Mouse (Mus musculus): Measurements from ENCODE around the gene Ccdc33.

Ccdc33 gene

DNA sequence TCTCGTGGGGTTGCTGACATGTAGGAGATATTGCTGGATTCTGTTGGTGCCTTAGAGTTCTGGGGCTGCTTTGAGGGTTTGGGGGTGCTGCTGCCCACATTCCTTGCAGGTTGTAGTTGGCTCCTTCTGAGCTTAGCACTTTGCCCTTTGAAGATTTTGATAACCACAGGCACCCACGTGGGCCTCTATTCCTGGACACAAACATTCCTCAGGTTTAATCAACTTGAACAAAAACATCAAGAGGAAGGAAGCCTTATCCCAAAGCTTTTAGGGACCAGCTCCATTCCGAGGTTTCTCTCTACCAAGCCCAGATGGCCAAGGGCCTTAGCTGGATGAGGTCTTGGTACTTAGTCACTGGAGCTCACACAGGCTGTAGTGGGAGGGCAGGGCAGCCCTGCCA is 12.3 kb upstream of the Ccdc33 start:
- DNase-seq (ENCODE audit: inconsistent age in 2 of 2, low spot score in 1 of 2), result no peak

DNA sequence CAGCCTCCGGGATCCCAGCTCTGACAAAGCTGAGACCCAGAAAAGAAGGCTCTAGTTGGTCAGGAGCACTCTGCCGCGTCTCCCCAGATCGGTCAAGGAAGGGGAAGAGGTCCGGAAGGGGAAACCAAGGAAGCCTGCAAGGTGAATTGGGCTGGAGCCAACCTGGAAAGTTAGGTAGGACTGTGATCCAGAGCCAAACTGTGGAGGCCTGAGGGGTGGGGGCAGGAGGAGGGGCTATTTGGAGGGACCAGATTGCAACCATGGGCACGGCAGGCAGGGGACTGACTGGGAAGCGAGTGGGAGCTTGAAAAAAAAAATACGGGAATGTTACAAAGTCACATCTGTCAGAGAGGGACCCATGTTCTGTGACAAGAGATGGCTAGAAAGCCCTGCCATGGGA is 10.9 kb upstream of the Ccdc33 start:
- no peak for DNase-seq (ENCODE audit: inconsistent age in 2 of 2, low spot score in 1 of 2)

DNA sequence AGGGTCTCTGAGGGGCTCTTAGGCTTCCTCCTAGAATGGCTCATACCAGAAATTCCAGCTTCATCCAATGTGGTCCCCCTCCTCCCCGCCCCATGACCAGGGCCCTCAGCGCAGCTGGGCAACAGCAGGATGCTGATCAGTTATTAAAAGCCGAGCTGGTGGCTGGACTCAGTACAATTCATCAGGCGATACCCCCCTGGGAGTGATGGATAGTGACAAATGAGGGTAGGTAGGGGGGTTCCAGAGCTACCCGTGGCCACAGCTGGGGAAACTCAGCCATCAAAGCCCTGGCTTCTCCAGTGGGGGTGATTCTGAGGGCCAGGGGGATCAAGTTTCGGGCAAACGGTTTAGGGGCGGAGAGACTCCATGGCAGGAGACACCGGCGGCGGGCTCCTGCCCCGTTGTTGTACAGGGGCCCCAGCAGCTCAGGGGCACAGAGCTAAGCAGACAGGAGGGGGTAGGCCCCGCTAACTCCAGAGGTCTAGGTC is 10.3 kb upstream of the Ccdc33 start:
- no peak for DNase-seq (ENCODE audit: inconsistent age in 2 of 2, low spot score in 1 of 2)

DNA sequence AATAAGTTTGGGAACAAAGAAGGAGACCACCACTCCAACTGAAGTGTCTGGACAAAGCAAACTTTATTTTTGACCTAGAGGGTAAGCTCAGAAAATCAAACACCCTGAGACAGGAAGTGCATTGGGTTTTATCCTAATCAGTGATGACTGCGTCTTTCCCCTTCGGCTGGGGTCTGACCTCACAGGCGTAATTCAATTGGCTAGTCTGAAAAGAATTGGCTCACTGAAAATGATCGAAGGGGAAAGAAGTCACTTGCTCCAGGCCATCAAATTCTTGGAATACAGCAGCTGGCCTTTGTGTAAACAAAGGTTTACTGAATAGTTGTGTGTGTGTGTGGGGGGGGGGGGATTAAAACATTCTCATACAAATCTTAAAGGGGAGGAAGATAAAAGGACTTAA is 7.2 kb upstream of the Ccdc33 start:
- DNase-seq (ENCODE audit: inconsistent age in 2 of 2, low spot score in 1 of 2), result no peak

DNA sequence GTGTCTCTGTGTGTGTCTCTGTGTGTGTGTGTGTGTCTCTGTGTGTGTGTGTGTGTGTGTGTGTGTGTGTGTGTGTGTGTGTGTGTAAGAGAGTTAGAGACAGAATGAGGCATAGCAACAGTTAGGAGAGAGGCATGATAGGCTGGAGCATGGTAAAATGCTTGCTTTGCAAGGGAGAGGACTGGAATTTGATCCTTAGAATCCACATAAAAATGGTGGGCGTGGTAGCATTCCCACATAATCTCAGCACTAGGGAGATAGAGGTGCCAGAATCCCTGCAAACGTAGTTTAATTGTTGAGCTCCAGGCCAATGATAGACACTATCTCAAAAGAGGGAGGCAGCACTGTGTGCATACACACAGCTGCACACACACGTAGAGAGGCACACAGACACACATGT is 6.5 kb upstream of the Ccdc33 start:
- no peak for DNase-seq (ENCODE audit: inconsistent age in 2 of 2, low spot score in 1 of 2)

DNA sequence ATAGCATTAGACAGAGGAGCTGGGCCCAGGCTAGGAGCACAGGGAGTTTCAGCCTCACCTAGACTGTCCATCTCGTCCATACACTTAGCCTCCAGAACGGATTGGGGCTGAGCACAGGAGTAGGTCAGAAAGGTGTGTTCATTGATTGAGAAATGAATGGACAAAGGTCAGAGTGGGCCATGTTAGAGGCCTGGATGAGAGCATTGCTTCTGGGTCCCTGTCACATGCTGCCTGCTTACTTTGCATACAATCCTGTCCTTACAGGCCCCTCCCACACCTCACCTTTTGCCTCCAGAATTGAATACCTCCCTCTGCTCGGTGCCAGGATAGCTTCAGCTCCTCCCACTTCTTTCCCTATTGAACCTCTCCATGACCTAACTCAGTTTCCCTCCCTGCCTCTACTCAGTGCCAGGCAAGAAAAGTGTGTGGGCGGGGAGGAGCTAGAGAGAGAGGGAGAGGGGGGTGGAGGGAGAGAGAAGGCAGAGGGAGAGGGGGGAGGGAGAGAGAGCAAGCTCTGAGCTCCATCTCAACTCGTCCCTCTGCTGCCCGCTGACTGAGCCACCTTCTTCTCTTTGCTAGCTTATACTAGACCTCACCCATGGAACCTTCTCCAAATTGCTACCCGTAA is 2.5 kb downstream of the Ccdc33 start:
- no peak for DNase-seq (ENCODE audit: inconsistent age in 2 of 2, low spot score in 1 of 2)

DNA sequence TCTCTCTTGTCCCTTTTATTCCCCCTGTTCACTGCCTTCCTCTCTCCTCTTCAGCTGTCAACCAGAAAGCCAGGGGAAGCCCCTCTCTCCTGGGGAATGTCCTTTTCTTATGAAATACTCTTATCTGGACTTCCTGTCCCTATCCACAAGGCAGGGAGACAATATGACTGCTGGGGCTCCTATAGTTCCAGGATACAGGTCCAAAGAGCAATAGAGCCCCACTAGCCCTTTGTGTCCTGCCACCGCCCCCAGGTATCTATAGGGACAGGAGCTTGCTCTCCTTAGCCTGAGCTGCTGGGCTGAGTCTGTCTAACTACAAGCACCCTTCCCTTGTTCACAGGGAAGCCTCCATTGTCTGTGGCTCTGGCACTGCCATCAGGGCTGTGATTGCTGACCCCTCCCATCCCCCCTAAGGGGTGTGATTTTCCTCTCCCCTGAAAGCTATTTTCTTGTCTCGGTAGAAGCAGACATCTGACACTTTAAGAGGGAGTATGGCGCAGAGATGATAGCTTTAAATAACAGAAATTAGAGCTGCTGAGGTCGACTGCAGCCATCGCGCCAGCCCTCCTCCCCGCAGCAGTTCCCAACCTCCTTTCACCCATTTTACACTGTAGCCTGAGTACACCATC is 3.2 kb downstream of the Ccdc33 start:
- DNase-seq (ENCODE audit: inconsistent age in 2 of 2, low spot score in 1 of 2), result no peak

DNA sequence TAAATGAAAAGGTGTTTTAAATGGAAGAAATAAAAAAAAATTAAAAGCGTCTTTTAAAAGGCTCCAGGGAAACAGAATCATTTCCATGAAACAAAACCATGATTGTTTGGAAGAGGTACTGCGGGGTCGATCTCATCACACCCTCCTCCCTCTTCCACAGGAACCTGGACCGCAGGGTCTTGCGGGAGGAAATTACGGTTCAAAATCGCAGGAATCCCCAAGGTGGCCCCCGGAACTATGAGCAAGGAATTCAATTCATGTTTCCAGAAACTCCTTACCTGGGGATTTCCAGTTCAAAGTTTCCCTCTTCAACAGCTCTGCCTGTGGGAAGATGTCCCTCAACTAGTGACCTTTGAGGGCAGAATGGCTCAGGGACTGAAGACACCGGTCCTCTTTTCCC is 4.6 kb downstream of the Ccdc33 start:
- DNase-seq (ENCODE audit: inconsistent age in 2 of 2, low spot score in 1 of 2), result no peak

DNA sequence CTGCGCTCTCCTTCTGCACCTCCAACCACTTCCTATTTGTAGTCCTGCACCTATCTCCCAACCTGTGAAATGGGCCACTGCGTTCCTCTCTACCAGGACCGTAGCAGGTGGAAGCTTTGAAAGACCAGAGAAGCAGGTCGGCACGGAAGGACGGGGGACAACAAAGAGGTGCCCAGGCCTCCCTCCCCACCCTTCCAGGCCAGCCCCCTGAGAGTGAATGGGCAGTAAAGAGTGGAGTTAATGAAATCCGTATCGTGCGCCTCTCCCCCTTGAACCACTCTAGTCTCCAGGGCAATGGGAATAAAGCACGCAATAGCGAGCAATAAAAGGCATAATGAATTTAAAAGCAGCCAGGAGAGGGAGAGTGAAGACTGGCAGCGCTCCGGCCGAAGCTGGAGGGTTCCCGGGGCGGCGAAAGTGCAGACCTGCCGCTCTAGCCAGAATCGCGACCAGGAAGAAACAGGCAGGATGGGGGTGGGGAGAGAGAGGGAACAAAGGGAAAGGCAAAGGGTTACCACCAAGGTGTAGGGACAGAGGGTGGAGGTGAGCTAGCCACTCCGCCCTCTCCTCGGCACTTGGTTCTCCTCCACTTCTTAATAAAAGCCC is 5.2 kb downstream of the Ccdc33 start:
- DNase-seq (ENCODE audit: inconsistent age in 2 of 2, low spot score in 1 of 2), result no peak

DNA sequence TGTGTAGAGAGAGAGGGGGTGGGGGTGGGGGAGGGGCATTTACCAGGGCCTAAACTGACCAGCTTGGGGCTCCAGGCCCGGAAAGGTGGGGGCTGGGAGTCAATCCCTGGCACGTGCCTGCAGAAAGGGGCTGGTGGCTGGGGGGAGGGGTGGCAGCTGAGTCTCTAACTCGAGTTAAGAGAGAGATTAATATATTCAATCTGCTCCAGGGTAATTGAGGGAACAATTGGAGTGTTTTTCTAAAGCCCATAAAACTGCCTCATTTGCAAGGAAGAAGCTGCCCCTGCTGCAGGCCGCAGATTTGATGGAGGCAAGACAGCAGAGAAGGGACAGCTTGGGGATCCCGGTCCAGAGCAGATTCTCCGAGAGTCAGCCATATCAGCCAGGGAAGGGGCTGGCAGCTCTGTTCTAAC is 5.8 kb downstream of the Ccdc33 start:
- no peak for DNase-seq (ENCODE audit: inconsistent age in 2 of 2, low spot score in 1 of 2)

DNA sequence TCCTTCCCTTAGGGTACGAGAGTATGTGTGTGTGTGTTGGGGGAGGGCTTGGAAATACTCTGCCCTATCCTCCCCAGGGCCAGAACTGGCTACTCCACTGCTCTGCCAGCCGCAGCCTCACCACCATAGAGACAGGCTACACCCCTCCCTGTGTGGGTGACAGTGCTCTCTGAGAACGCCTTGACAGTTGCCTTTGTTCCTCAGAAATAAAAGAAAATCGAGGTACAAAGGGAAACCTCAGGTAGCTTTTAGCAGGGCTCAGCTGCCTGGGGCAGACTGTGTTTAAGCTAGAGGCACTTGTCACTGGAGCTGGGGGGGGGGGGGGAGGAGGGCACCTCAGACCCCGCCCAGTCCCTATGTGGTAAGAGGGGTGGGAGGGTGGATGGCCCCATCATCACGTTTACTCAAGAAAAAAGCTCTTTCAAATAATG is 6.3 kb downstream of the Ccdc33 start:
- no peak for DNase-seq (ENCODE audit: inconsistent age in 2 of 2, low spot score in 1 of 2)

DNA sequence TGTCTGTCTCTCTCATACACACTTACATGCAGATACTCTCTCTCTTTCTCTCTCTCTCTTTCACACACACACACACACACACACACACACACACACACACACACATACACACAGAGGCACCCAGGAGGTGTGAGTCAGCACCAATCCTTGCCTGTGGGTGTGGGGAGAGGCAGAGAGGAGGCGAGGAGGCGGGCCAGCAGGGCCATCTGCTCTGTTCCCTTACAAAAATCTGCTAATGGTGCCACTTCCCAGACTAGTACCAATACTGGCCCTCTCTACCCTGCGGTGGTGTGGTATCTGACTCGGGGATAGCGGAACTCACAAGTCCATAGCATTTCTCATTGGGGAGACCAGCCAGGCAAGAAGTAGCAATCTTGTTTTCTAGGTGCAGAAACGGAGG is 7.2 kb downstream of the Ccdc33 start:
- DNase-seq (ENCODE audit: inconsistent age in 2 of 2, low spot score in 1 of 2), result peak; percentile 32 to 76

DNA sequence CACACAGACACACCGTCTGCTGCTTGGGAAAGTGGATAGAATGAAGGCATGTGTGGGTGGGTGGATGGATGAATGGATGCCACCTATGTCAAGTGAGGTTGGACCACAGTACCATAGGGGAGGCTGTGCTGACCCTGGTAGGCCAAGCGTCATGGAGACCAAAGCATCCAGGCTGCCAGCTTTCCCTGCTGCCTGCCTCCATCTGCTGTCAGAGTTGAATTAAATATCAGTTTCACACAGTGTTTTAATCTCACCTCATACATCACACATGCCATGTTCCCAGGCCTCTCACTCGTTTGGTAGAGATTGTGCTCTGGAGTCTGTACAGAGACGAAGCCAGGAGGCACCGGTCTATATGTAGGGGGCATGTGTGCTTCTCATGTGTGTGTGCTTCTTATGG is 7.8 kb downstream of the Ccdc33 start:
- no peak for DNase-seq (ENCODE audit: inconsistent age in 2 of 2, low spot score in 1 of 2)

DNA sequence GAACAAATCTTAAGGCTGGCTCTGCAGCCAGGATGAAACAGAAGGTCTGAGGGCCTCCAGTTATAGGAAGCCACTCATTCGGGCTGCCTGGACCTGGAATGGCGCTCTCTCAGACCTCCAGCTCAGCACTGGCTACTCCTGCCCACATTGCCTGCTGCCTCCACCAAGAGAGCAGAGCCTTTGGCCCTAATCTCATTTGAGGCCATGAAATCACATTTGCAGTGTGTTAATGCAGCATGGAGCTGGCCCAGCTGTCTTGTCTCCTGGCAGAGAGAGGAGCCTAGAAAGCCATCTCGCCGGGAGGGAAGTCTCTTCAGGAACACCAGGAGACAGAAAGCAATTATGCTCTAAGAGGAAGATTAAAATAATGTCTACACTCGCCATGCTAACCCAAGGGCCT is 11.1 kb downstream of the Ccdc33 start:
- DNase-seq (ENCODE audit: inconsistent age in 2 of 2, low spot score in 1 of 2), result peak; percentile 22 to 43

DNA sequence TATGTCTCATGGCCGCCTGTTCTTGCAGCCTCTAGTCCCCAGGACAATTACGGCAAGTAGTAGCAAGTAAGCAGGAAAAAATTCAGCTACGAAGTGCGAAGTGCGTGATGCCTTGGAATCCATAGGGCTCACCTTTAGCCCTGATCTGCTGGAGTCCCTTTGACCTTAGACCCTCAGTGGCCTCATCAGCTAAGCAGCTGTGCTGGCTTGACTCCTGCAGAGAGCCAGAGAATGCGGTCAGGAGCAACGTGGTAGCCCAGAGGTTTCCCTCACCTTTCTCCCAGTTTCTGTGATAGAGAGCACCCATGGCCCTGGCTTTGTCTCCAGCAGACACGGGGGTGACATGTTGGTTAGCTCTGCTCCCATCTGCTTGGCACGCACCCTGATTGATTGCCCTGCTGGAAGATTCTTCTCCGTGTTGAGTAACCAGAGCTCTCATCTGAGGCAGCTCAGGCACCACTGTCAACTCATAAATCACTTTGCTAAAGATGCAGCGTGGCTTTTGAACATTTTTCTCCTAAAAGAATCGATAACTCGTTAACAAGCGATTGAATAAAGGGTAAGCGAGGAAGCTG is 12.9 kb downstream of the Ccdc33 start:
- peak; percentile 45 to 79 for DNase-seq (ENCODE audit: inconsistent age in 2 of 2, low spot score in 1 of 2)

DNA sequence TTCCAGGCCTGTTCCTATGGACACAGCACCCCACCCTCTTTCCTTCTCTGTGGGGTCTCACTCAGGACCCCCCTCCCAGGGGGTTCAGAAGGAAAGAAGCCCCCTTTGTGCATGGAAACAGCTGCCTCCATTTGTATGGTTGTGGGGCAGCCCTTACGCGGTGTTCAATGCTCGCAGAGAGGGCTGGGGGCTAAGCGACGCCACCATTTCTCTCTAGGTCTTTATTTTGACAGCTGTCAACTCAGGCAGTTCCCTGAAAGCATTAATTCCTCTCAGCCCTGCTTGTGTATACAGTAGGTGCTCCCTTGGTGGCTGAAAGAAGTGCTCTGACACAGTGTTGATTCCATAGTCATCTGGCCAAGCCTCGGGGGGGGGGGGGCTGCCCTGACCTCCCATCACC is 15.0 kb downstream of the Ccdc33 start:
- no peak for DNase-seq (ENCODE audit: inconsistent age in 2 of 2, low spot score in 1 of 2)

DNA sequence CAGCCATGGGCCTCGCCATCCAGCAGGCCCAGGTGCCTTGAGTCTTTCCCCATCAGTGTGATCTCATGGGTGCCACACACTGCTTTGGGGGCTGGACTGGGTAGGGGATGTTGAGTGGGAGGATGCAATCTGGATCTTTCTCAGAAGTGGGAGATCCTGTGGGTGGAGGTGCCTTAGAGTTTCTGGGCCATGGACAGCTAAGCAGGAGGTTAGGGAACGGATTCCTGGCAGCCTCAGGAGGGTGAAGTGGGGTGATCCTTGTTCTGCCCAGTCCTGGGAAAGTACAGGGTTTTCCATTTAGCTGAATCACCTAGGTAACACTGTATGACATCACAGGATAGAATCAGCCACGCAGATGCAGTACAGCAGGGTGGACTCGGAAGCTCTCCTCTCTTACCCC is 16.6 kb downstream of the Ccdc33 start:
- no peak for DNase-seq (ENCODE audit: inconsistent age in 2 of 2, low spot score in 1 of 2)

DNA sequence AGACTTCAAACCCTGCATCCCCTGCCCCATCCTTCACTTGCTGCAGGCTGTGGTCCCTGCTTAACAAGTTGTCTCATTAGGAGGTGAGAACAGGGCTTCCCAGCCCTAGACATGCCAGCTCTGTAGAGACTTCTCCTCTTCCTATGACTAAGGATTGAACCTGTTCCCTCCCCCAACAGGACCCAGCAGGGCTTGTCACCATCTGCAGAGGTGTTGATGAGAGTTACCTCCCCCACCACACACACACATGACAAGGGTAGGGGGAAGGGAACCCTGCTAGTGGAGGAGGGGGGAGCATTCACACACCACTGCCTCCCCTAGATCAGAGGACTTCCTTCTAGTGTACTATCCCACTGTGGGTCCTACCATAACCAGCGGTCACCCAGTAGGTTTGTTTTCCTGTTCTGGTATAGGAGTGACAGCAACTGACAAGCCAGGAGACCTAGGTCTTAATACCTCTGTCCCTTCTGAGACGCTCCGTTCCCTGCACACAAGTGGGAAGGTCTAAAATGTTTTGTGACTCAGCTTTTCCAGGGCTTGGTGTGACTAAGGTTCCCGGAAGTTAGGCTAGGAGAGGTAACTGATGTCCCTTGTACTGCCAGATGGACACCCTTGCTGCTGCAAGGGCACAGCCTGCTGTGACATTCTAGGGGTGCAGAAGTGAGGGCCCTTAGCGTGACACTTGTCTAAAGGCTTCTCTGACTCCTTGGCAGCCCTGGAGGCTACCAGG is 18.6 kb downstream of the Ccdc33 start:
- DNase-seq (ENCODE audit: inconsistent age in 2 of 2, low spot score in 1 of 2), result peak; percentile 25 to 80

DNA sequence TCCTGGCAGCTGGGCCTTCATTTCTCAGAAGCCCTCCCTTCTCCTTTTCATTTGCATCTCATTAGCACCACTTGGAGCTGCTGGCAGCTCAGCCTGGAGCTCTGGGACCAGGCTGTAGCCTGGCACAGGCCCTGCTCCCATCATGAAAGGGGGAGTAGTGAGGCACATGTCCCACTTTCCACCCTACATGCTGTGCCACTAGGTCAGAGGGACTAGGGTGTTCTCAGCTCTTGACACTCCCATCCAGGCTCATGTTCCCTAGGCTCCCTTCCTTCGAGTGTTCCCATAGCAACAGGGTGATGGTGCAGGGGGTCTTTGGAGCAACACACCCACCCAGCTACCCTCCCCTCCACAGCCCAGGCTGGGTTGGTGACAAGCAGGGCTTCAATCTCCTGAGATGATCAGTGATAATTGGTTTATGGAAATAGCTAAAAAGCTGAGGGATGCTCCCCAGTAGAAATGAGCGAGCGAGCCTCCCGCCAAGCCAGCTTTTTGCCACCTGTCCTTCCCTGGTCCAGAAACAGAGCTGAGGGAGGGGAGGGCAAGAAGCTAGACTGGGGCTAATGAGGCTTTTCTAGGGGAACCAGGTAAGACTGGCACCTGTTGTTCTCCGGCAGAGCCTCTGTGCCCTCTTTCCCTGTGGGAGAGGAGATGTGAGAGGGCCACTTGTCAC is 21.9 kb downstream of the Ccdc33 start:
- no peak for DNase-seq (ENCODE audit: inconsistent age in 2 of 2, low spot score in 1 of 2)

DNA sequence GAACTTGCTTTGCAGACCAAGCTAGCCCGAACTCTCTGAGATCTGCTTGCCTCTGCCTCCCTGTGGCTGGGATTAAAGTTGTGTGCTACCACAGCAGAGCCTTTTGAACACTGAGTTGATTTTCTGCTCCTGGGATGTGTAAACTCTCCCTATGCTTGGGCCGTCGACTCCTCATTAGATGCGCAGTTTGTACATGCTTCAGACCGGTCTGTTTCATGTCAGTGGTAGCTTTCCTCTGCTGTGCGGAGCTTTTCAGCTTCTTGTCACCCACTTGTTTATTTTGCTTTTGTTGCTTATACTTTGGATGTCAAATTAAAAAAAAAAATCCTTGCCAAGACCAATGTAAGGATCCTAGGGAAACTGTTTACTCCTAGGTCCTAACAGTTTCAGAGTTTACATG is 22.6 kb downstream of the Ccdc33 start:
- DNase-seq (ENCODE audit: inconsistent age in 2 of 2, low spot score in 1 of 2), result no peak

DNA sequence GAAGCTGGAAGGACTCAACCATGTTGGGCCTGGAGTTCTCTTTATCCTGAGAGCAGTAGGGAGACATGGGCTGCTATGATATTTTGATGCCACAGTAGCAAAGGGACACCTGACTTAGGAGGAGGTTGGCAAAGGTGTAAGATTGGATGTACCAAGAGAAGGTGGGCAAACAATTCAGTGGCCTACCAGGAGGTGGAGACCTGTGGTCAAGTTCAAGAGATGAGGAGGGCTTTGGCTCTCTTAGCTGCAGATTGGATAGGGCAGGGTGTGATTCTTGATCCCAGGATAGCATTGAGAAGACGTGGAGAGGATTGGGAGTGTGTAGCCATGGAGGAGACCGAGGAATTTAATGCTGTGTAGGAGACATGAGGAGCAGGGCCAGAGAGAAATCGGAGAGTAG is 24.8 kb downstream of the Ccdc33 start:
- DNase-seq (ENCODE audit: inconsistent age in 2 of 2, low spot score in 1 of 2), result no peak
